Mouse (Mus musculus) forebrain, postnatal 0 days (tissue): ENCODE results near the gene Msto1. TPM values are rescaled to one million over a fixed set of nuclear protein-coding genes. Genes with fewer than 3 reads are reported as not detected.
"Not testable (repeated sequence)": the region's sequence is repeated elsewhere in the genome, so short reads cannot be mapped to it uniquely, and the experiment has no call there.

ENCODE experiments used
- ATAC-seq: fragments of 200-750 bp; cut with Nextera tagmentation; 2 replicates; pipeline ENCODE4 v1.8.0; 2017; ENCODE audit warnings: mild to moderate bottlenecking, moderate library complexity
- DNase-seq: peaks from one replicate; pipeline ENCODE4 v3.0.0-alpha.2; 2015
- H3K27ac ChIP-seq: fragments of 300-500 bp; sonication (generic); 2 replicates; pipeline ENCODE4 v1.5.1; 2014; ENCODE audit warnings: low read depth, mild to moderate bottlenecking, antibody characterized with exemption, low read length, moderate library complexity, mixed read lengths
- H3K27me3 ChIP-seq: fragments of 300-500 bp; sonication (generic); 2 replicates; pipeline ENCODE4 v1.6.1; 2014; ENCODE audit warnings: mild to moderate bottlenecking, low read length, mixed read lengths; ENCODE audit not compliant: insufficient read depth
- H3K36me3 ChIP-seq: fragments of 300-500 bp; sonication (generic); 2 replicates; pipeline ENCODE4 v1.6.1; 2014; ENCODE audit warnings: mild to moderate bottlenecking, moderate library complexity; ENCODE audit not compliant: insufficient read depth
- H3K4me1 ChIP-seq: fragments of 300-500 bp; sonication (generic); 2 replicates; pipeline ENCODE4 v1.6.1; 2014; ENCODE audit warnings: antibody characterized with exemption; ENCODE audit not compliant: insufficient read depth
- H3K4me2 ChIP-seq: fragments of 300-500 bp; sonication (generic); 2 replicates; pipeline ENCODE4 v1.6.1; 2014; ENCODE audit warnings: low read depth, mild to moderate bottlenecking, moderate library complexity
- H3K4me3 ChIP-seq: fragments of 300-500 bp; sonication (generic); 2 replicates; pipeline ENCODE4 v1.5.1; 2014; ENCODE audit warnings: low read depth, low read length, mixed read lengths
- H3K9ac ChIP-seq: fragments of 300-500 bp; sonication (generic); 2 replicates; pipeline ENCODE4 v1.6.1; 2014; ENCODE audit warnings: mild to moderate bottlenecking
- H3K9me3 ChIP-seq: fragments of 300-500 bp; sonication (generic); 2 replicates; pipeline ENCODE4 v1.6.1; 2016; ENCODE audit warnings: low read length
- CTCF ChIP-seq: sonication (generic); IDR thresholded peaks from 2 replicates; pipeline ENCODE4 v1.5.1; 2016; ENCODE audit warnings: antibody characterized with exemption, control low read depth, low read depth
- WGBS: fragments of 180-500 bp; shearing (Covaris S2); extraction: QIAGEN DNeasy Blood & Tissue Kit; methylation state at CpG from one replicate; pipeline ENCODE4 v1.1.7; 2014; 5-methylcytosine and 5-hydroxymethylcytosine counted together
- polyA plus RNA-seq: library from polyadenylated mRNA; unstranded; fragments of >200 nt; fragmentation: Nextera tagmentation; extraction: Ambion mirVana; gene quantifications from 2 replicates; pipeline ENCODE4 v1.2.1, GENCODE M21; 2015
- total RNA-seq: library from RNA; depleted of rRNA; stranded (reverse); fragments of >200 nt; gene quantifications from 2 replicates; pipeline ENCODE4 v1.2.3, GENCODE M21; 2014; rRNA removed

The Msto1 gene
- 36.8 and 37.3 TPM in 2 replicates for total RNA-seq
- polyA plus RNA-seq: 40.6 and 41.1 TPM in 2 replicates

- H3K4me1 ChIP-seq: peaks cover 6% of the 10 kb centered on the region; the same call in 1 of the 2 replicates
- peak within 1 kb of the TSS; percentile 75 for H3K4me2 ChIP-seq
- peak within 1 kb of the TSS; percentile 76 for H3K9ac ChIP-seq
- H3K9me3 ChIP-seq: no peaks in the 10 kb centered on the region
- H3K36me3 ChIP-seq: peaks cover 33% of the 10 kb centered on the region
- peak within 1 kb of the TSS; percentile 69 for H3K4me3 ChIP-seq
- ATAC-seq (peak; percentile 99), DNase-seq (peak; percentile 94)
- H3K27ac ChIP-seq: peak within 1 kb of the TSS; percentile 83
- H3K27me3 ChIP-seq: no peaks in the 10 kb centered on the region
- peak; percentile 39 for TF ChIP-seq CTCF
- WGBS: under 1% methylated on average over 62 of the region's 62 CpGs
Observed at GRCm38 (mm10) chr3:88913511-88914383, at the start of gene Msto1. TSS of gene Msto1 (minus strand) at chr3:88913999.

- not testable (repeated sequence) for H3K9me3 ChIP-seq, DNase-seq, H3K27ac ChIP-seq, H3K4me3 ChIP-seq, ATAC-seq, H3K4me2 ChIP-seq, H3K27me3 ChIP-seq, H3K9ac ChIP-seq, H3K36me3 ChIP-seq, H3K4me1 ChIP-seq
Observed at GRCm38 (mm10) chr3:88963211-88963610, 49.4 kb upstream of the Msto1 start.

- Histone ChIP-seq H3K4me1 (peaks cover 25% of the 10 kb centered on the region; the same call in 1 of the 2 replicates), H3K4me3 (no peak overlapping the region), H3K9ac (no peak overlapping the region), H3K36me3 (no peaks in the 10 kb centered on the region), H3K27me3 (no peaks in the 10 kb centered on the region), H3K27ac (no peak overlapping the region), H3K4me2 (no peak overlapping the region), H3K9me3 (no peaks in the 10 kb centered on the region)
- no peak for TF ChIP-seq CTCF
- DNase-seq (no peak), ATAC-seq (no peak)
Observed at GRCm38 (mm10) chr3:88953736-88954135, 39.9 kb upstream of the Msto1 start.

GRCm38 (mm10) chr3:88953246-88953645, 39.4 kb upstream of the Msto1 start:
- H3K27me3 ChIP-seq: no peaks in the 10 kb centered on the region
- no peaks in the 10 kb centered on the region for H3K36me3 ChIP-seq
- no peak for DNase-seq
- 87% methylated on average over 4 of the region's 4 CpGs for WGBS
- H3K9me3 ChIP-seq: no peaks in the 10 kb centered on the region
- H3K4me1 ChIP-seq: peaks cover 25% of the 10 kb centered on the region; the same call in 1 of the 2 replicates
- no peak overlapping the region for H3K4me3 ChIP-seq
- no peak overlapping the region for H3K9ac ChIP-seq
- ATAC-seq: no peak
- H3K4me2 ChIP-seq: no peak overlapping the region
- no peak overlapping the region for H3K27ac ChIP-seq
- TF ChIP-seq CTCF: no peak

GRCm38 (mm10) chr3:88951327-88951800, 37.6 kb upstream of the Msto1 start:
- H3K27ac ChIP-seq: peak overlapping the region; percentile 99
- WGBS: 2% methylated on average over 5 of the region's 5 CpGs
- H3K9ac ChIP-seq: peak overlapping the region; percentile 93

GRCm38 (mm10) chr3:88950576-88951326, 37.0 kb upstream of the Msto1 start, which contains the start of the genes Ash1l and Dap3:
TSS of gene Ash1l (plus strand) at chr3:88950622.
TSS of gene Dap3 (minus strand) at chr3:88951181.
- DNase-seq: peak; percentile 87
- peak within 1 kb of the TSS; percentile 99 for H3K27ac ChIP-seq
- peaks cover 25% of the 10 kb centered on the region; the same call in 1 of the 2 replicates for H3K4me1 ChIP-seq
- no peaks in the 10 kb centered on the region for H3K27me3 ChIP-seq
- TF ChIP-seq CTCF: peak; percentile 73
- ATAC-seq: peak; percentile 87
- H3K9me3 ChIP-seq: no peaks in the 10 kb centered on the region
- H3K9ac ChIP-seq: peak within 1 kb of the TSS; percentile 93
- WGBS: 4% methylated on average over 31 of the region's 64 CpGs
- peak within 1 kb of the TSS; percentile 84 for H3K4me3 ChIP-seq
- H3K4me2 ChIP-seq: peak within 1 kb of the TSS; percentile 66
- no peaks in the 10 kb centered on the region for H3K36me3 ChIP-seq

More at GRCm38 (mm10) chr3:88951327-88951800, 37.6 kb upstream of the Msto1 start:
- no peaks in the 10 kb centered on the region for H3K9me3 ChIP-seq
- TF ChIP-seq CTCF: no peak
- H3K27me3 ChIP-seq: no peaks in the 10 kb centered on the region
- H3K4me3 ChIP-seq: peak overlapping the region; percentile 84
- H3K36me3 ChIP-seq: no peaks in the 10 kb centered on the region
- DNase-seq (no peak), ATAC-seq (no peak)
- peak overlapping the region; percentile 66 for H3K4me2 ChIP-seq
- peaks cover 25% of the 10 kb centered on the region; the same call in 1 of the 2 replicates for H3K4me1 ChIP-seq
